Mouse (Mus musculus) spleen, adult 18-20 months (tissue): Measurements from ENCODE around the gene Snca.

Experiments
- DNase-seq, 2 experiments: peaks; one replicate each; pipeline ENCODE4 v3.0.0; 2022; ENCODE audit warnings: mixed read lengths in 2 of 2

Gene Snca

GRCm38 (mm10) chr6:60829282-60829891 lies at the start of gene Snca:
TSS of gene Snca (minus strand) at chr6:60829855.
- no peak for DNase-seq

GRCm38 (mm10) chr6:60870126-60870525 lies 40.5 kb upstream of the Snca start:
- no peak for DNase-seq

GRCm38 (mm10) chr6:60856599-60856998 lies 26.9 kb upstream of the Snca start:
- DNase-seq: no peak

- DNase-seq: no peak
These were observed 22.0 kb upstream of the Snca start for GRCm38 (mm10) chr6:60851690-60852089.

GRCm38 (mm10) chr6:60828429-60829264 lies 1.0 kb downstream of the Snca start:
- DNase-seq: no peak

- DNase-seq: no peak
These were observed 1.6 kb downstream of the Snca start for GRCm38 (mm10) chr6:60828047-60828428.

GRCm38 (mm10) chr6:60827290-60827689 lies 2.4 kb downstream of the Snca start:
- no peak for DNase-seq

- DNase-seq: no peak
These were observed 10.4 kb downstream of the Snca start for GRCm38 (mm10) chr6:60819272-60819671.

- DNase-seq: no peak
These were observed 16.1 kb downstream of the Snca start for GRCm38 (mm10) chr6:60813516-60813915.

- no peak for DNase-seq
These were observed 31.4 kb downstream of the Snca start for GRCm38 (mm10) chr6:60798266-60798665.

- no peak for DNase-seq
These were observed 35.8 kb downstream of the Snca start for GRCm38 (mm10) chr6:60793659-60794365.

GRCm38 (mm10) chr6:60786955-60787354 lies 42.7 kb downstream of the Snca start:
- DNase-seq: no peak

GRCm38 (mm10) chr6:60771899-60772298 lies 57.8 kb downstream of the Snca start:
- DNase-seq: no peak

GRCm38 (mm10) chr6:60765696-60766095 lies 64.0 kb downstream of the Snca start:
- no peak for DNase-seq

- no peak for DNase-seq
These were observed 66.8 kb downstream of the Snca start for GRCm38 (mm10) chr6:60762864-60763263.

GRCm38 (mm10) chr6:60761710-60762109 lies 67.9 kb downstream of the Snca start:
- no peak for DNase-seq

GRCm38 (mm10) chr6:60754975-60755374 lies 74.7 kb downstream of the Snca start:
- no peak for DNase-seq

GRCm38 (mm10) chr6:60745965-60746364 lies 83.7 kb downstream of the Snca start:
- no peak for DNase-seq

- no peak for DNase-seq
These were observed 88.1 kb downstream of the Snca start for GRCm38 (mm10) chr6:60741427-60742071.

- no peak for DNase-seq
These were observed 89.9 kb downstream of the Snca start for GRCm38 (mm10) chr6:60739776-60740175.

- no peak for DNase-seq
These were observed 98.5 kb downstream of the Snca start for GRCm38 (mm10) chr6:60731164-60731563.

GRCm38 (mm10) chr6:60724110-60724829 lies 105.4 kb downstream of the Snca start:
- no peak for DNase-seq

GRCm38 (mm10) chr6:60717566-60717965 lies 112.1 kb downstream of the Snca start:
- DNase-seq: no peak
